Mouse (Mus musculus): ENCODE results near the gene Pgpep1.

GRCm38 (mm10) chr8:70605871-70606779, 54.1 kb downstream of the Pgpep1 start:
- TF ChIP-seq POLR2A (IDR thresholded peaks at IDR 0.05; ENCODE audit: borderline replicate concordance, low read depth, low read length): no peak
- no peak for TF ChIP-seq CTCF (IDR thresholded peaks at IDR 0.05; ENCODE audit: low read depth, low read length)

Measured in bone marrow macrophage, adult 2 months (primary cell).